Mouse (Mus musculus): ENCODE data around the gene Serpina12.

Serpina12 gene

DNA sequence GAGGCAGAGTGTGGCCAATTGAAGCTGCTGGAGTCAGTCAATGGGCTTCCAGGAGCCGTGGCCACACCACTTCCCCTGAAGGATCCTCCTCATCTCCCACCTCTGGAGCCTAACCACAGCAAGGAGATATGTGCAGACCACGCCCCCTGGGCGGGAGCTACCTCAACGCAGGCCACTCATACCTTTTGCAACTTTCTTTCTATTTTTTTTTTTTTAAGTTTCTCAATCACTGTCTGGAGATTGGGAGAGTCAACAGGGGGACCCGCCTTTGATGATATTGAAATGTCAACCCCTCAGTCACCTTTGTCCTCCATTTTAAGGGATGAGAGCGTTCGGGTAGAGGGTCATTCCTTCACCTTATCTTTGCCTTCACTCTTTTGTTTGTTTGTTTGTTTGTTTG, at the start of gene Serpina12:
TSS of gene Serpina12 (minus strand) at position 101 of the 400 bp plus-strand sequence.
- DNase-seq (ENCODE audit: low spot score in 2 of 2) = no peak

DNA sequence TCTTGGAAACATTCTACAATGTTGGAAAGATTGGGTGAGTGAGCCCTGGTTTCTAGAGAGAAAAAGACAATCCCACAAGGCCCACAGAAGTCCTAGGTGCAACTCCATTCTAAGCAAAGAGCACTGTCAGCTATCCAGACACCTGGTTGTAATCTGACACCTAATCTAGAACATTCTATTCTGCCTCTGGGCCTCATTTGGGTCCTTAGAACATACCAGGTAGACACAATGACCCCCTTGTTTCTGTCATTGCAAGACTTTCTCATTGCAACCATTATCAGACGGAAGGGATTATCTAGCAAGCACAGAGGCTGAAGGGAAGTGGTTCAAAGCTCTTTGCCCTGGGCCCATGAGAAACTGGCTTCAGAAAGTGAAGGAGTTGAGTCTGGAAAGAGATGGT, 47.1 kb upstream of the Serpina12 start:
- no peak for DNase-seq (ENCODE audit: low spot score in 2 of 2)

DNA sequence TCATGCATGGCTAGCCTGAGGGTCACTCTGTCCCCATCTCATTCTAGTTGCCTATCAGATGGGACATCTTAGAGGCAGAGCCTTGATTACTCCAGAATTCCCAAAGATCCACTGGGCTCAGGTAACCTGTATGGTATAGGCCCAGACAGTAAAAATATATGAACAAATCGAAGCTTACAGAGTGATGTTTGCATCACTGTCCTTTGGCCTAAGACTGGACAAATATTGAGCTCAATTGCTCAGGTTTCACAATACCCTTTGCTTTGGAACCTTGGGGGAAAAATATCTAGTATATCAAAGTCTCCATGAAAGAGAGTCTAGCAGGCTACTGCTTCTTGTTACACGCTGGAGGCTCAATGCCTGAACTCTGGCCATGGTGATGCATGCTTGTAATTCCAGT, 45.9 kb upstream of the Serpina12 start:
- DNase-seq (ENCODE audit: low spot score in 2 of 2) = no peak

DNA sequence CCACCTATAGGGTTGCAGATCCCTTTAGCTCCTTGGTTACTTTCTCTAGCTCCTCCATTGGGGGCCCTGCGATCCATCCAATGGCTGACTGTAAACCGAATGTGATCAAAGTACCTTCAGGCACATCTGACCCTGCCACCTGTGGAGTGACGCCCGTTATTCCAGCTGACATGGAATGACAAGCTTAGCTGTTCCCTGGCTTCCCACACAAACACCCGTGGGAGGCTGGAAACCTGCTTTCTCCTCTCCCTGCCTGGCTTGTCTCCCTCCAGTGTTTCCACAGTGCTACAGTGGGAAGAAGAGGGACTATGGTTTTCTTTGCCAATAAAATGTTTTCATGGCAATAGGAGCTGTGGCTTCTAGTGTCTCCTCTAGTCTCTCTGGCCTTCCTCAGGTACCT, 28.0 kb upstream of the Serpina12 start:
- no peak for DNase-seq (ENCODE audit: low spot score in 2 of 2)

DNA sequence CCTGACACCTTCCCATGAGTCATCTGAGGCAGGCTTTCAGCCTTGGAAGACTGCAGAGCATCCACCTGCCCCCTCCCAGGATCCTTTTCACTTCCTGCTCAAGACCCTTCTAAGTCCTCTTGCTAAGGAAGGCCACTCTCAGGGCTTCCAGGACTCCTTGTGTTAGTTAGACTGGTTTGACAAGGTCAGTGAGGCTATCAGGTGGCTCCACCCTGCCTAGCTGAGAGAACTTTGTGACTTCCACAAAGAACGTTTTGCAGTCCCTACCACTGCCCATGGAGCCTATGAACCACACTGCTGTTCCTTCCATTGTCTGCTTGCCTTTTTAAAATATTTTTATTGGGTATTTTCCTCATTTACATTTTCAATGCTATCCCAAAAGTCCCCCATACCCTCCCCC, 27.5 kb upstream of the Serpina12 start:
- no peak for DNase-seq (ENCODE audit: low spot score in 2 of 2)

DNA sequence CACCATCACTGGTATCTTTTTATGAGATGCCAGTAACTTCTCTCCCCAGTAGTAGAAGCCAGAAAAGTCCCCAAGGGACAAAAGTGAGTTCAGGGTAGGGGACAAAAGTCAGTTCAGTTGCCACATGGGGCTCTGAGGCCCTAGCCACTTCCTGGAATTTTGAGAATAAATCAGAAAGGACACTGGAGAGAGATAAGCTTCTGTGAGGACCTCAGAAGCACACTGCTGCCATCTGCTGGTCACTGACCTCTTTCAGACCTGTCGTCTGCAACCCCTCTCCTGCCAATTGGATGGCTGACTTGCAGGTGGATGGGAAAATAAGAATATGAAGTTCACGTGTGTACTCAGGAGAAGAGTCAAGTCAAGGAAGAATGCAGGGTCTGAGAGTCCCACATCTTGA, 25.4 kb upstream of the Serpina12 start:
- peak; percentile 24 to 29 for DNase-seq (ENCODE audit: low spot score in 2 of 2)

DNA sequence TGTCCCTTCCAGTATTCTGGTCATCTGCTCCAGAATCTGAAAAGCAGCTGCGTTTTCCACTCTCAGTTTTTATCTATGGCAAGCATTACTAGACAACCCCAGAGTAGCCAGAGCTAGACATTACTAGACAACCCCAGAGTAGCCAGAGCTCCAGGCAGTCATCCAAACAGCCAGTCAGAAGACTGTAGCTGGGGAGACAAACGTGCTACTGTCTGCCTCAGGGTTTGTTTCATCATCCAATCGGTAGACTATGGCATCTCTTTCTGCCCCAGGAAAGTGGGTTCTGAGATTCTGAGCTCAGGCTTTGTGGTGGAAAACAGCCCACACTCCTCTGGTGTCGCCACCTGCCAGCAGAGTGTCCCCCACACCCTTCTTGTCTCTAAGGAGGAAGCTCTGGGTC, 23.3 kb upstream of the Serpina12 start:
- peak in 1 of 2 experiments; percentile 13 for DNase-seq (ENCODE audit: low spot score in 2 of 2)

DNA sequence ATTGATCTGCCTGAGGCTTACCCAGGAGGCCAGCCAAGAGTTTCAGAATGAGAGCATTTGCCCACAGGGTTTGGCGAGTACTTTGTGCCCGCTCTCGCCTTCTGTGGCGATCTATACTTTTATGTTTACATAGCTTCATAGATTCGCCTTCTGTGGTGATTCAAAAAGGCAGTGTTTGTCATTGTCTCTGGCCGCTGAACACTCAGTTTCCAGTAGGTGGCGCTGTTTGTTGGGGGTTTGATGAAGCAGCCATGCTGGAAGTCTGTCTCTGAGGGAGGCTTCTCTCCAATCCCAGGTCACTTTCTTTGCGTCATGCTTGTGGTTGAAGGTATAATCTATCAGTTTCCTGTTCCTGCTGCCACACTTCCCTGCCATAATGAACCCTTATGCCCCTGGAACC, 22.0 kb upstream of the Serpina12 start:
- DNase-seq (ENCODE audit: low spot score in 2 of 2) = peak; percentile 18 to 19

DNA sequence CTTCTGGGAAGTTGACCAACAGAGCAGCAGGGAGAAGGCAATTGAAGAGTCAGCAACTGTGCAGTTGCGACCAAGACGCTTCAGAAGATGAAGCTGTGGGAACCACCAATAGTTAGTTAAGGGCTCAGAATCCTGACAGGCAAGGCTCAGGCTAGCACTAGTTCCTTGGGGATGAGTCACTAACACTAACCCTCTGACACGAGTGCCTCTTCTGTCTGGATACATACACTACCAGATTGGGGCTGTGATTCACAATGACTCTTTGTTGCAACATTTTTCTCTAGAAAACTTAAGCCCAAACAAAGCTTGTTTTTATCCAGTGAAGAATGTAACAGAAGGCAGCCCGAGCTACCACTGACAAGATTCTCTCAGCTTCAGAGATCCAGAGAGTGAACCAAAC, 20.8 kb upstream of the Serpina12 start:
- no peak for DNase-seq (ENCODE audit: low spot score in 2 of 2)

DNA sequence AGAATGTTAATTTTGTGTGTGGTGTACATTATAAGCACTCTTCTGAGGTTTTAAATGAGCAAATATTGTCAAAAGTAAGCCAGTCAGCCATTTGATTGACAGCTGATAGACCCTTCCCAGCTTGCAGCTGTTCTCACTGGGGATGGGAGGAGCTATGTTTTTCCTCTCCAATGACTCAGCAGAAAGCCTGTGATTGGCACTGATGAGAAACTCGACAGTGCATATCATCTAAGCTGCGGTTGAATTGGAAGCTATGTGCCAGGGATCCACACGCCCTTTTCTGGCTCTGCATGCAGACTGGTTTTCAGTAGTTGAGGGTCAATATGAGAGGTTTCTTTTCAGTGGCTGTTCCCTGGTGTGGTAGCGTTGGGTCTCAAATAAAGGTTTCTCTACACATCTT, 20.3 kb upstream of the Serpina12 start:
- no peak for DNase-seq (ENCODE audit: low spot score in 2 of 2)

DNA sequence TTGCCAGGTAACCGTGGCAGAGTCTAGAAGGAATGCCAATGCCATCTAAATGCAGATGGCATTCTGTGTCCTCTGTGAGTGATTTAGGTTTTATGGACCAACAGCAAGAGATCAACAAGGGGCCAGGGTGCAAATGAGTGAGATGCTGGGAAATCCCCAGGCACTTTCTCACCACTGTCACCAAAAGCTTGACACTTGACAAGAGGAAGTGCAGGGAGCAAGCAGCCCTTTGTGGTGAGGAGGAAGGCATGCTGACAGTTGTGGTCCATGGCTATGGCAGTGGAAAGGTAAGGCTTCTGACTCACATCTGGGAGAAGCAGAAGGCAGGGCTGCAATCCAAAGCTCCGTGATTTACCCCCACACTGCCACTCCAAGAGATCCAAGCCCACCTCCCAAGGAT, 17.6 kb upstream of the Serpina12 start:
- DNase-seq (ENCODE audit: low spot score in 2 of 2) = peak; percentile 13 to 42

DNA sequence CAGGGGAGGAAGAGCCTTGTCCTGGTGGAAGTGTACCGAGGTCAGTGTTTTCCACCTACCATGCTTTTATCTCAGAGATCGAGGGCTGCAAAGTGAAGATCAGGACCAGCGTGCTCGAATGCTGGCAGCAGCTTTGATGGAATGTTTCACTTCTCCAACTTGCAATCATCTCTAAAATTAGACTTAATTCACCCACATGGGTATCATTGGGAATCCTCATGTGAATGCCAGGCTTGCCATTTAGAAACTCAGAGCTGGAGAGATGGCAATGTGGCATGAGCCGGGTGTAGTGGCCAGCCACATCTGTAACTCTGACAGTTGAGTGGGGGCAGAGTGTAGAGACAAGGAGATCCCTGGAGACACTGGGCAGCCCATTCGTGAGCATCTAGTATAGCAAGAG, 15.9 kb upstream of the Serpina12 start:
- no peak for DNase-seq (ENCODE audit: low spot score in 2 of 2)

DNA sequence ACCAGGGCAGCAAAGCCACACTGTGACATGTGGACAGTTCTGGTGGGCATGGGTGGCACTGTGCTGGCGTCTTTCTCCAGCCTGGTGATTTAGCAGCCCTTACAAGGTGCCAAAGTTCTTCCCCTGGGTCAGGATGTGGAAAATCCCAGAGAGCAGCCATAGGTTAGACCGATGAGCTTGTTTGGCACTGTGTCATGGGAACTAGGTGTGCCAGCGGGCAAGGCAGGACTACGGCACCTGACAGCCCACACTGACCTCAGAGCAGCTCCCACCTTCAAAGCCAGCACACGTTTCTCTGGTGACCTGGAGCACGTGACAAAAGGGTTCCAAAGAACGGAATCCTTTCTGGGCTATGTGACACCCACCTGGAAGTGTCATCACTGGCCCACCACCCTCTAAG, 13.3 kb upstream of the Serpina12 start:
- no peak for DNase-seq (ENCODE audit: low spot score in 2 of 2)

DNA sequence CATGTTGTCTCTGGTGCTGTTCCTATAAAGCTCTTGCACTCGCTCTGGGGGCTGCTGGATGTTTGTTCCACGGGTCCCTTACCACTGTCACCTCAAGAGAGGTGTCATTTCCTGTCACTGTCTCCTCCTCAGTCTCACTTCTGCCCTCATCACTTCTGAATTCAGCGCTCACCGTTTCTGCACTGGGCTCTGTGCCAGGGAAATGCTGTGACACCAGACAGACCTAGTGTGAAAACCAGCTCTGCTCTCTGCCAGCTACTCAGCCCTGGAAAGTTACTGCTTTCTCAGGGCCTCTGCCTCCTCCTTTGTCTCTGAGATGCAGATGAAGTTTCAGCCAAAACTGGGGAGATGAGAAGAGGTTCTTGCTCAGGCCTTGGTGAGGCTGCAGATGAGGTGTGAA, 12.8 kb upstream of the Serpina12 start:
- DNase-seq (ENCODE audit: low spot score in 2 of 2) = peak; percentile 41 to 57

DNA sequence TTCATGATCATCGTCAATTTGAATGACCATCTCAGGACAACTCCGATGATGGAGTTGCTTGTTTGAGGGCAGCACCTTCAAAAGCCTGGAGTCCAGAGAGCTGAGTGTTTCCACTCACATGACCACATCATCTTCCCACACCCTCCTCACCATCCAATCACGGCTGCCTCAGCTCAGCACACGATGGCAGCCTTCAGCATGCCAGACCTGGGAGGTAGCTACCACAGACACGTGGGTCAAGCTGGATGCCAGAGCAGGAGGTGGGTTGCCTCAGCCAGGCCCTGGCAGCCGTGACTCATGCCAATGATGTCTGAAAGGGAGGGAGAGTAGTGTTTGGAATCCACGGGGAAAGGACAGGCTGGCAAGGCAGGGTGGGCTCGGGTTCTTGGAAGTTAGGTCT, 11.5 kb upstream of the Serpina12 start:
- no peak for DNase-seq (ENCODE audit: low spot score in 2 of 2)

DNA sequence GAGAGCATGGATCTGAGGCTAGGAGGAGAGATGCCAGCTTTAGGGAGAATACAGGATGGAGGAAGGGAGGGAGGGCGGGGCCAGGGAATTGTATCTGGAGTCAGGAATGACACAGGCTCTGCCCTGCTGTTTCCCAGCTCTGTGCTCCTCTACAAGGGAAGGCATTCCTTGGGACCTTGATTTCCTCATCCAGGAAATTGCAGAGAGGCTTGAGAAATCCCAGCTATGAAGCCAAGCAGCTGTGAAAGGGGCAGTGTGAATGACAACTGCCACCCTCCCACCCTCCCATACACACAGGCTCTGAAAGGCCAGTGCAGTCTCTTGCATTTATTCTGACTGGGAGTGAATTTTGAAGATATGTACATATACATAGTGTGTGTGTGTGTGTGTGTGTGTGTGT, 9.8 kb upstream of the Serpina12 start:
- no peak for DNase-seq (ENCODE audit: low spot score in 2 of 2)

DNA sequence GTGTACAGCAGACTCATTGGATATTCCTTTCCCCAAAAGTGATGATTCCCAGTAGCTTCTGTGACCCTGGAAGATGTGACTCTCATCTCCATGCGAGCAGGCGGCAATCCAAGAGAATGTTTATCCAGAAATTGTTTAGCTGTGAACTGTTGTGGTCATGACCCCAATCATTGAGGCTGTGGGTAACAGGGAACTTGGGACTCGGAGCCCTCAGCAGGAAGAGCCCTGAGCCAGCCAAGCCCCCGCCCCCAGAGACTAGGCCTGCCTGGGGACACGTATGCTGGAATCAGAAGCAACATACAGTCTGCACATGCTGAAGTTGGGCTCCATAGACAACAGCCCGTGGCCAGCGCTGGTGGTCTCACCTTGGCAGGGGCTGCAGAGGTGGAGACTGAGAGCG, 1.5 kb upstream of the Serpina12 start:
- DNase-seq (ENCODE audit: low spot score in 2 of 2) = no peak

DNA sequence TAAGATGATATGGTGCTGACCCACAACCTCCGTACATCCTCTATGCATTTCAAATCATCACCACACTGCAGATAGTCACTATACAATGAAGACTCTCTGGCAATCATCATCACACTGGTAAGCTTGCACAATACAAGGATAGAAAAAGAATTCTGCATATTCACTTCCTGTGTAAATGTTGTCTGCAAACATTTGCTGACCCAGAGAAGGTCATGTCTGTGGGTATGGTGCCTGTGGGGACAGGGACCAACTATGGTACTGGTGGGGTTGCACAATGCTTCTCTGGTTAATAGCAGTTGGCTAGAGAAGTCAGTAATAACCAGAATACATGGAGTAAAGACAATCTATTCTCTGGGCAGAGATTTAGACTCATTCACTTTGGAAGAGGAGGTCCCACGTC, 1.5 kb downstream of the Serpina12 start:
- DNase-seq (ENCODE audit: low spot score in 2 of 2) = no peak

DNA sequence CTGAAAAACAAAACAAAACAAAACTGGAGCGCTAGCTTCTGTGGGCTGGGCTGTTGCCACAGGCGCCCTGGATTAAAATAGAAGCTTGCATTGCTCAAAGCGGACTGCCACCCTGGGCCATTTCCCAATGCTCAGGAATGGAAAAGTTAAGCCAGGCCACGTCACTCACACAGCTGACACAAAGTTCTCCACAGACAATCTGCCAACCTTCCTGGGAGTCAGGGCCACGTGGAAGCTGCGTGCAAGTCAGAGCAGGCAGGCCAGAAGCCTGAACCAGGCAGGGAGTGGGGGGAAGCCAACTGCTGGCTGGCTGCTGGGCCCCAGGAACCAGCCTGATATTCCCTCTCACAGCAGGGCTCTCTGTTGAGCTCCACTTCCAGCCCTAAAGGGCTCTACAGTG, 2.8 kb downstream of the Serpina12 start:
- DNase-seq (ENCODE audit: low spot score in 2 of 2) = no peak

DNA sequence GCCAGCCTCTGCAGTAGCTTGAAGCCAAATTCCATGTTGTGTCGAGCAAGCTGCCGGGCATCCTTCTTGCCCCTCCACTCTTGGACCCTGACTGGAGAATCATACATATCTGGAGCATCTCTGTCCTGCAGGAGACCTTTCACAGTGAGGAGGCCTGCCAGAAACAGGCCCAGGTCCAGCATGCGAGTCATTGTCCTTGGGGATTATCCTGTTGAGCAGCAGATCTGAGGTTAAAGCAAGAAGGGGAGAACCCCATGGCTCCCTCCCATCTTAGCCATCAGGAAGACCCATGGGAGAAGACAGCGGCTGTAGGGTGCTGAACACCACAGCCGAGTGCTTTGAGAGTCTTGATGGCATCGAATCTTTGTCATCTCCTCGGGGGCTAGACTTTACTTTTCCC, 6.1 kb downstream of the Serpina12 start:
- DNase-seq (ENCODE audit: low spot score in 2 of 2) = no peak

DNA sequence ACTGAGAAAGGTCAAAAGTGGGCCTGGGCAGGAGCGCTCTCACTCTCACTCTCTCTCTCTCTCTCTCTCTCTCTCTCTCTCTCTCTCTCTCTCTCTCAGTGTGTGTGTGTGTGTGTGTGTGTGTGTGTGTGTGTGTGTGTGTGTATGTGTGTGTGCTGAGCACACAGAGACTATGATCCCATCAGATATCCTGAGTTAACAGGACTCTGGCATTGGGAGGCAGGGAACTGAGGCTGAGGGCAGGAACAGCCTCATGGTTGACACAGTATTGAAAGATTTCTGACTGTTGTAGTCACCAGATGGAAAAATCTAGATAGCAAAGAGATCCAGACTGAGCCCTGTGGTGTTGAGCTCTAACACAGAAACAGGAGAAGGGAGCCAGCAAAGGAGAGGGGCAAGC, 10.5 kb downstream of the Serpina12 start:
- DNase-seq (ENCODE audit: low spot score in 2 of 2) = no peak

DNA sequence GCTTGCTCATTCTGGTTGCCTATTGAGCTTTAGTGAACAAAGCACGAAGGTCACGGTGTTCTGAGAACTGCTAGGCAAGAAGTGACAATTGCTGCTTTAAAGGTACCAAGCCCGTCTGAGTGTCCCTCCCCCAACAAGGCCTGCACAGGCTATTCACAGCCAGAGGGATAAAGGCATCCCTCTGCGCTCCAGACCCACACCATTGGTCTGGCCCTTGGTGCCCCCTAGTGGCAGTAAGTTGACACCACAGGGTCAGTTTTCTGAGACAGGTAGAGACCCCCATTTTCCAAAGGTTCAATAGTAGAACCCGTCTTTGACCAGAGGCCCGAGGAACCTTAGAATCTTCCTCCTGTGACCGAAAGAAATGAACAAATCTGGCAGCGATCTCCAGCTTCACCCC, 14.3 kb downstream of the Serpina12 start:
- DNase-seq (ENCODE audit: low spot score in 2 of 2) = no peak

DNA sequence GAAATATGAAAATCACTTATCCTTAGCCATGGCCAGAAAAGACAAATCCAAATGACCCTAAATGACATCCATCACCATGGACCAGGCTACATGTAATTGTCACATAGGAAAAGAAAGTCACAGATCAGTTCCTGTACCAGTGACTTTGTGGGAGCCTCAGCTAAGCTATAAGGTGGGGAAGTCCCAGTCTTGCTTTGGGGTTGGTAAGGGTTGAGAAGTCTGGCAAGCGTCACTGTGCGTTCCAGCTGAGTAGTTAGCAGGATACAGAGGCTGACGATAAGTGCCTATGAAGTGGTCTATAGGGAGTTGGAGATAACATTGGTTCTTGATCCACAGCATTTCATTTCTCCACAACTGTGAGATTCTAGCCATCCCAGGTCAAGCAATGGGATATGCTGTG, 29.0 kb downstream of the Serpina12 start:
- DNase-seq (ENCODE audit: low spot score in 2 of 2) = no peak

DNA sequence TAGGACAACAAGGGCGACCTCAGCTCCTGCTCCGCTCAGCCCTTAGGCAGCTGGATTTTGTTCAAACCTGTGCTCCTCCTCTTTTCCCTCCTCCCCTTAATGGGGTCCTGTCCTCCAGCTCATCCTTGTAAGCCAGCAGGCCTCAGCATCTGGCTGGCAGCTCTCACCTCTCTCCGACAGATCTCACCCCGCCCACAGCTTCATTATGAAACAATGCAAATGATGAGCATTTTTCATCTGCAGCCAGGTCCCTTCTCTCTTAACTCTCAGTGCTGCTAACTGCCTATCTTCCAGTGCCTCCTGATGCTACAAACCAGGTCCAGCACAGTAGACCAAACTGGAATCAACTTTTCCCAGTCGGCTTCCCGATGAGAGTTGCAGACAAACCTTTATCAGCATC, 30.6 kb downstream of the Serpina12 start, which contains the start of gene Serpina9:
TSS of gene Serpina9 (minus strand) at position 136 of the 400 bp plus-strand sequence.
- DNase-seq (ENCODE audit: low spot score in 2 of 2) = no peak

DNA sequence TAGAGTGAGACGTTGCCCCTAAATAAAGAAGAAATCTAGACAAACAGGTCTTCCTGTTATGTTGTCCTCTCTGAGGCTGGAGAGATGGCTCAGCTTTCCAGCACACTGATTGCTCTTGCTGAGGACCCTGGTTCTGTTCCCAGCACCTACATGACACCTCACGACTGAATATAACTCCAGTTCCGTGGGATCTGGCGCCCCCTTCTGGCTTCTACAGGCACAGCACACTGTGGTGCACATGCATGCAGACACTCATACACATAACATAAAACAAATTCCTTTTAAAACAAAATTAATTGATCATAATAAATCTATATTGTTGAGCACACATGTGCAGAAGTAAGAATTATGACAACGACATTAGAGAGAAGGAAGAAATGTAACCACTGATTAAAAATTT, 39.6 kb downstream of the Serpina12 start:
- DNase-seq (ENCODE audit: low spot score in 2 of 2) = no peak

Measured in spleen, postnatal 36 days (tissue).